Mouse (Mus musculus) heart, embryonic 11.5 days (tissue): ENCODE measurements around the gene Jmjd8. TPM values are rescaled to one million over a fixed set of nuclear protein-coding genes. Genes with fewer than 3 reads are reported as not detected.

Experiments used
- ATAC-seq: fragments of 200-750 bp; cut with Nextera tagmentation; replicated peaks from 2 replicates; pipeline ENCODE4 v1.8.0; 2017; ENCODE audit warnings: moderate library complexity; ENCODE audit not compliant: insufficient number of reproducible peaks, low FRiP score, low TSS enrichment
- H3K27ac ChIP-seq: fragments of 300-500 bp; sonication (generic); 2 replicates; pipeline ENCODE4 v1.5.1; 2014; ENCODE audit warnings: mild to moderate bottlenecking, low read depth, low read length
- H3K27me3 ChIP-seq: fragments of 300-500 bp; sonication (generic); 2 replicates; pipeline ENCODE4 v1.6.1; 2014; ENCODE audit warnings: mild to moderate bottlenecking, low read length, mixed read lengths; ENCODE audit not compliant: control insufficient read depth, insufficient read depth
- H3K36me3 ChIP-seq: fragments of 300-500 bp; sonication (generic); 2 replicates; pipeline ENCODE4 v1.6.1; 2014; ENCODE audit warnings: mild to moderate bottlenecking, low read length, moderate library complexity, mixed read lengths; ENCODE audit not compliant: control insufficient read depth, insufficient read depth
- H3K4me1 ChIP-seq: fragments of 300-500 bp; sonication (generic); 2 replicates; pipeline ENCODE4 v1.6.1; 2014; ENCODE audit warnings: low read length; ENCODE audit not compliant: control insufficient read depth, insufficient read depth
- H3K4me2 ChIP-seq: fragments of 300-500 bp; sonication (generic); 2 replicates; pipeline ENCODE4 v1.6.1; 2014; ENCODE audit warnings: mild to moderate bottlenecking, moderate library complexity
- H3K4me3 ChIP-seq: fragments of 300-500 bp; sonication (generic); 2 replicates; pipeline ENCODE4 v1.5.1; 2014; ENCODE audit warnings: low read depth, low read length
- H3K9ac ChIP-seq: fragments of 300-500 bp; sonication (generic); 2 replicates; pipeline ENCODE4 v1.6.1; 2014; ENCODE audit warnings: mild to moderate bottlenecking, low read depth, low read length, moderate library complexity
- H3K9me3 ChIP-seq: fragments of 300-500 bp; sonication (generic); replicated peaks from 2 replicates; pipeline ENCODE4 v1.6.1; 2016; ENCODE audit warnings: low read length; ENCODE audit not compliant: control insufficient read depth
- WGBS: fragments of 180-500 bp; shearing (Covaris S2); extraction: QIAGEN DNeasy Blood & Tissue Kit; methylation state at CpG from one replicate; pipeline ENCODE4 v1.1.7; 2014; ENCODE audit not compliant: insufficient replicate concordance; 5-methylcytosine and 5-hydroxymethylcytosine counted together
- polyA plus RNA-seq: library from polyadenylated mRNA; unstranded; fragments of >200 nt; fragmentation: Nextera tagmentation; extraction: Ambion mirVana; gene quantifications from 2 replicates; pipeline ENCODE4 v1.2.1, GENCODE M21; 2014

Gene Jmjd8
- polyA plus RNA-seq, 1 experiment from 2014 or later = 30.9 TPM

GRCm38 (mm10) chr17:25874721-25875170 is 46.1 kb downstream of the Jmjd8 start, which contains the start of gene Mettl26:
Gene Mettl26, plus strand, starts transcription at chr17:25875074.
- WGBS = under 1% methylated on average over 25 of the region's 25 CpGs
- no peaks in the 10 kb centered on the region for H3K27me3 ChIP-seq
- peak within 1 kb of the TSS; percentile 89 for H3K27ac ChIP-seq
- H3K9ac ChIP-seq = peak within 1 kb of the TSS; percentile 80
- H3K4me2 ChIP-seq = peak within 1 kb of the TSS; percentile 96
- H3K4me3 ChIP-seq = peak within 1 kb of the TSS; percentile 85
- H3K9me3 ChIP-seq = no peaks in the 10 kb centered on the region
- peak; percentile 72 for ATAC-seq
- H3K4me1 ChIP-seq = peaks cover 20% of the 10 kb centered on the region
- peaks cover 4% of the 10 kb centered on the region; the same call in 1 of the 2 replicates for H3K36me3 ChIP-seq

- peaks cover 4% of the 10 kb centered on the region; the same call in 1 of the 2 replicates for H3K36me3 ChIP-seq
- H3K9me3 ChIP-seq = no peaks in the 10 kb centered on the region
- H3K4me2 ChIP-seq = peak overlapping the region; percentile 96
- H3K4me1 ChIP-seq = peaks cover 20% of the 10 kb centered on the region
- peak overlapping the region; percentile 89 for H3K27ac ChIP-seq
- peak overlapping the region; percentile 85 for H3K4me3 ChIP-seq
- 1% methylated on average over 59 of the region's 59 CpGs for WGBS
- no peaks in the 10 kb centered on the region for H3K27me3 ChIP-seq
- H3K9ac ChIP-seq = peak overlapping the region; percentile 80
- peak; percentile 80 for ATAC-seq
Observed at GRCm38 (mm10) chr17:25875171-25876136, 46.8 kb downstream of the Jmjd8 start.

GRCm38 (mm10) chr17:25876347-25876915 is 47.8 kb downstream of the Jmjd8 start:
- 64% methylated on average over 10 of the region's 10 CpGs for WGBS
- Histone ChIP-seq H3K27me3 (no peaks in the 10 kb centered on the region), H3K9ac (peak overlapping the region; percentile 80), H3K36me3 (peaks cover 4% of the 10 kb centered on the region; the same call in 1 of the 2 replicates), H3K4me2 (peak overlapping the region; percentile 96), H3K9me3 (no peaks in the 10 kb centered on the region), H3K4me1 (peaks cover 27% of the 10 kb centered on the region), H3K27ac (no peak overlapping the region), H3K4me3 (peak overlapping the region; percentile 85)
- ATAC-seq = no peak

GRCm38 (mm10) chr17:25877025-25877424 is 48.4 kb downstream of the Jmjd8 start:
- Histone ChIP-seq H3K4me2 (no peak overlapping the region), H3K9ac (no peak overlapping the region), H3K27ac (no peak overlapping the region), H3K27me3 (no peaks in the 10 kb centered on the region), H3K4me1 (peaks cover 33% of the 10 kb centered on the region), H3K36me3 (peaks cover 7% of the 10 kb centered on the region; the same call in 1 of the 2 replicates), H3K9me3 (no peaks in the 10 kb centered on the region), H3K4me3 (no peak overlapping the region)
- 88% methylated on average over 3 of the region's 3 CpGs for WGBS
- ATAC-seq = no peak

GRCm38 (mm10) chr17:25877741-25878610 is 49.3 kb downstream of the Jmjd8 start:
- Histone ChIP-seq H3K4me3 (no peak overlapping the region), H3K9me3 (no peaks in the 10 kb centered on the region), H3K27me3 (no peaks in the 10 kb centered on the region), H3K4me1 (peaks cover 36% of the 10 kb centered on the region), H3K9ac (no peak overlapping the region), H3K4me2 (no peak overlapping the region), H3K27ac (no peak overlapping the region), H3K36me3 (peaks cover 7% of the 10 kb centered on the region; the same call in 1 of the 2 replicates)
- WGBS = 91% methylated on average over 32 of the region's 32 CpGs
- ATAC-seq = no peak

- Histone ChIP-seq H3K9me3 (no peaks in the 10 kb centered on the region), H3K4me3 (no peak overlapping the region), H3K9ac (no peak overlapping the region), H3K27me3 (no peaks in the 10 kb centered on the region), H3K36me3 (peaks cover 11% of the 10 kb centered on the region; the same call in 1 of the 2 replicates), H3K4me2 (no peak overlapping the region), H3K27ac (no peak overlapping the region), H3K4me1 (peaks cover 36% of the 10 kb centered on the region)
- WGBS = 92% methylated on average over 19 of the region's 19 CpGs
- ATAC-seq = no peak
Observed at GRCm38 (mm10) chr17:25878611-25879180, 50.0 kb downstream of the Jmjd8 start.

- H3K9me3 ChIP-seq = no peaks in the 10 kb centered on the region
- no peaks in the 10 kb centered on the region for H3K27me3 ChIP-seq
- H3K9ac ChIP-seq = no peak overlapping the region
- 64% methylated on average over 4 of the region's 4 CpGs for WGBS
- no peak overlapping the region for H3K27ac ChIP-seq
- H3K4me1 ChIP-seq = peaks cover 31% of the 10 kb centered on the region
- ATAC-seq = no peak
- H3K4me2 ChIP-seq = no peak overlapping the region
- no peak overlapping the region for H3K4me3 ChIP-seq
- peaks cover 11% of the 10 kb centered on the region; the same call in 1 of the 2 replicates for H3K36me3 ChIP-seq
Observed at GRCm38 (mm10) chr17:25879261-25879660, 50.6 kb downstream of the Jmjd8 start.
